Mouse (Mus musculus): Measurements from ENCODE around the gene Gulp1. TPM values are rescaled to one million over a fixed set of nuclear protein-coding genes. Genes with fewer than 3 reads are reported as not detected.
A peak's percentile ranks its signal among the peaks of the same experiment; 100 is the strongest.

Gulp1 gene
- 1 to 10 TPM; 4.3 to 8.9 TPM for total RNA-seq (2021)

- intact Hi-C loops (cut with DNase I), result loop anchor here (2.0 to 10.0 kb wide), 4 partner anchors 36 to 1213 kb away; partner anchors contain the start of gene Col3a1
- DNase-seq (ENCODE audit: low spot score), result peak; percentile 65
Measured at GRCm38 (mm10) chr1:44551461-44552370, at the start of gene Gulp1. TSS of gene Gulp1 (plus strand) at chr1:44551511.

DNA sequence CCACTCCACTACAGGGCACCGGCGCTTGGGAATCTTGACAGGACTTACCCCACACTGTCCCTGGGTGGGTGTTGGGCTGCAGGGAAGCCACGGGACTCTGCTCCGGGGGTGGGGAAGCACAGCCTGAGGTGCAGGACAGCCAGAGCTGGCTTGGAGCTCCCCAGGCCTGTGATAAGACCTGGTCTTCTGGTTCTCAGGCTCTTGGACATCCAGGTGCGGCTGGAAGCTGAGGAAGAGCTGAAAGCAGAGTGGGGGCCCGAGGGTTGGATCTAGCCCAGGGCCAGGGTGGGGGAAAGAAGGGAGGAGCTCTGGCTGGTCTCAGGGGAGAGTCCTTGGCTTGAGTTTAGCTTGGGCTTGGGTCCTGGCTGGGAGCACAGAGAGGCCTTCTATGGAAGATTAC lies 1.1 kb upstream of the Gulp1 start:
- no peak for DNase-seq (ENCODE audit: low spot score)
- intact Hi-C loops (cut with DNase I), result loop anchor here (5.0 to 10.0 kb wide), 3 partner anchors 37 to 1215 kb away; partner anchors contain the start of gene Col3a1

- DNase-seq (ENCODE audit: low spot score), result peak; percentile 61
- intact Hi-C loops (cut with DNase I), result loop anchor here (2.0 to 10.0 kb wide), 4 partner anchors 35 to 1212 kb away; partner anchors contain the start of gene Col3a1
Measured at GRCm38 (mm10) chr1:44552371-44552841, 1.1 kb downstream of the Gulp1 start.

- intact Hi-C loops (cut with DNase I), result loop anchor here (2.0 to 10.0 kb wide), 4 partner anchors 34 to 1211 kb away; partner anchors contain the start of gene Col3a1
- no peak for DNase-seq (ENCODE audit: low spot score)
Measured at GRCm38 (mm10) chr1:44553166-44553898, 2.0 kb downstream of the Gulp1 start.

DNA sequence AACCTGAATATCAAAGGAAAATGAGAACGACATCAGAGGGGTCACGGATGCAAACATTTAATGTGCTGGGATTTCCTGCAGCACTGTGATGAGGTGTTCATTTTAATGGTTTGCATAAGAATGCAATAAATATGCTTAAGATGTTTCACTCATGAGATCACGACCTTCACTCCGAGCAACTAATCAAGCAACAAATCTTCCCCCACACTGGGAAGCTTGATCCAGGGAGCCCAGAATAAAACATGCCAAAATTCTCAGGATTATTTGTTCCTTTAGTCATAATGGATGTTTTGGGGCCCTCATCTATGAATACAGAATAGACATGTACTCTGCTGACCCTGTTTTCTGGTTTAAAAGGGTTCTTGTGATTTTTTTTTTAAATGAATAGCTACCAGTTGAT lies 16.1 kb downstream of the Gulp1 start:
- intact Hi-C loops (cut with DNase I), result no loop called here
- no peak for DNase-seq (ENCODE audit: low spot score)

DNA sequence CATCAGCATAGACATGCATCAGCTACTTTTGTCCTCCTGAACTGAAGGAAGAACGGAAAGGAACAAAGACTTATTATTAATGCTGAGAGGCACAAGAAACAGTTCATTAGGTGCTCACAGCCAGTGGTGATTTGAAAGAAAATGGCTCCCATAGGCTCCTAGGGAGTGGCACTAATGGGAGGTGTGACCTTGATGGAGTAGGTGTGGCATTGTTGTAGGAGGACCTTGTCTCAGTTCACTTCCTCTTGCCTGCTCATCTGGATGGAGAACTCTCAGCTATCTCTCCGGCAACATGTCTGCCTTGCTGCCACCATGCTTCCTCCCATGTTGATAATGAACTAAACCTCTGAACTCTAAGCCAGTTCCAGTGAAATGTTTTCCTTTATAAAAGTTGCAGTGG lies 17.0 kb downstream of the Gulp1 start:
- no peak for DNase-seq (ENCODE audit: low spot score)
- intact Hi-C loops (cut with DNase I), result no loop called here

DNA sequence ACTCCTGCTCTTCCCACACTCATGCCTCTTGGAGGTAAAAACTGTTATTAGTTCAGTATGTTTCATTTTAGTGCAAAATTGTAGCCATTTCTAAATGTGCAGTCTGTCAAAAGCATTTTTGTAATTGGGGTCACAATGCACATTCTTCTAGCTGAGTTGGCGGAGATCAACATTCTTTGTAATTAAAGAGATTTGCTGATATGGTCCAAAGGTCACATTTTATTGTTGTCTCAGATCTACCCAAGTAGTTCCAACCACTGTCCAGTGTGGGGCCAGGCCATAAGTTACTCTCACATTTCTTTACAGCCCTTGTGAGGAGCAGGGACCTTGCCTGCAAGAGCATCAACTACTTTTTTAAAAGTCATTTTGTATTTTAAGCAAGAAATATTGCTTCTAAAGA lies 24.7 kb downstream of the Gulp1 start:
- DNase-seq (ENCODE audit: low spot score), result no peak
- intact Hi-C loops (cut with DNase I), result no loop called here

DNA sequence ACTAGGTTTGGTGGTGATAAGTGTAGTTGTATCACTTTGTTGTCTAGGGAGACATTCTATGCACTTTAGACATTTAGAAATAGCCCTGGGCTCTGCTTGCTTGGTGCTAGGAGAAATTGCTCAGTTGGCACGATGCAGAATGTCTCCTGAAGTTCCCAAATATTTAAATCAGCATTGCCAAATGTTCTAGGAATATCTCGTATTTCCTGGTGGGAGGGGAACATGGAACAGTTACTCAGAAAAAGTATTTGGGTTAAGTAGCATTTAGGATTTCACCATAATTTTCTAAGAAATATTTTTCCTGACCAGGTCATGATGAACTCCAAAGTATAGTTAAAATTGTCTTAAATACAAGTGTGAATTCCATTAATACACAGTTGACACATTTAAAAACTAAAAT lies 25.3 kb downstream of the Gulp1 start:
- DNase-seq (ENCODE audit: low spot score), result no peak
- intact Hi-C loops (cut with DNase I), result no loop called here

GRCm38 (mm10) chr1:44580390-44580789 lies 29.1 kb downstream of the Gulp1 start:
- no peak for DNase-seq (ENCODE audit: low spot score)
- intact Hi-C loops (cut with DNase I), result no loop called here

- no peak for DNase-seq (ENCODE audit: low spot score)
Measured at GRCm38 (mm10) chr1:44584886-44585385, 33.6 kb downstream of the Gulp1 start.

DNA sequence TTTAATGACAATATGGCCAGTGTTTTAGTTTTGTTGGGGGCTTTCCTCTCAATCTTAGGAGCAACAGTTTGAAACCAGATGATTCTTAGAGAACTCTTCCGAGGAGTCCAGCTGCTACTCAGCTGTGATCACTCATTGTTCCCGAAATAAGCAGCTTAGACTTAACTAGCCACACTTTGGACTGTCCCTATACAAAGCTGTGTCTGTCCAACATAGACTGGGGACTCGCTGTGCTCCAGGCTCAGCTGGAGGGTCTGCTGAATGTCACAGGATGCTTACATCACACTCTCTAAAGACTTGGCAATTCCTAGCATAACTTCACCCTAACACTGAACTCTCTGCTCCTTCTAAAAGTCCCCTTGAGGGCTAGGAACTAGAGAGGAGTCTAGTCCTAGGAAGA lies 40.4 kb downstream of the Gulp1 start:
- intact Hi-C loops (cut with DNase I), result no loop called here
- no peak for DNase-seq (ENCODE audit: low spot score)

More at GRCm38 (mm10) chr1:44584886-44585385, 33.6 kb downstream of the Gulp1 start:
- intact Hi-C loops (cut with DNase I), result loop anchor here (5.0 kb wide), 1 partner anchor 33 kb away; the partner anchor contains the start of gene Gulp1

- DNase-seq (ENCODE audit: low spot score), result no peak
- intact Hi-C loops (cut with DNase I), result no loop called here
Measured at GRCm38 (mm10) chr1:44593109-44593508, 41.8 kb downstream of the Gulp1 start.

- no peak for DNase-seq (ENCODE audit: low spot score)
- intact Hi-C loops (cut with DNase I), result no loop called here
Measured at GRCm38 (mm10) chr1:44598312-44598711, 47.0 kb downstream of the Gulp1 start.

GRCm38 (mm10) chr1:44613294-44614041 lies 62.2 kb downstream of the Gulp1 start:
- no peak for DNase-seq (ENCODE audit: low spot score)
- intact Hi-C loops (cut with DNase I), result no loop called here

DNA sequence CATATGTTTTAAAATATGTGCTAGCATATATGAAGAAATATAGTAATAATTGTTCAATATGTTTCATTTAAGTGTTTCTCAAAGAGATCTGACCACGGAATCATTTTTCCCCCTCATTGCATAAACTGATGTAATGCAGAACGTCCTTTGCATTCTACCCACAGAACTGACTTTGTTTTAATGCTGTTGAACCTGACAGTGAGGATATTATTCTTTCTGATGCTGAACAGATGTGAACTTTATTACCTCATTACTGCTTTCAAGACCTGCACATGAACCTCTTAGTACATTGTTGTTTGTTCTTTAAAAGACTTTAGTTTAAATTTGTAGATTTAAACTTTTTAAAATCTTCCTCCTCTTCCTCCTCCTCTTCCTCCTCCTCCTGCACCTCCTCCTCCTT lies 67.4 kb downstream of the Gulp1 start:
- intact Hi-C loops (cut with DNase I), result no loop called here
- DNase-seq (ENCODE audit: low spot score), result no peak

DNA sequence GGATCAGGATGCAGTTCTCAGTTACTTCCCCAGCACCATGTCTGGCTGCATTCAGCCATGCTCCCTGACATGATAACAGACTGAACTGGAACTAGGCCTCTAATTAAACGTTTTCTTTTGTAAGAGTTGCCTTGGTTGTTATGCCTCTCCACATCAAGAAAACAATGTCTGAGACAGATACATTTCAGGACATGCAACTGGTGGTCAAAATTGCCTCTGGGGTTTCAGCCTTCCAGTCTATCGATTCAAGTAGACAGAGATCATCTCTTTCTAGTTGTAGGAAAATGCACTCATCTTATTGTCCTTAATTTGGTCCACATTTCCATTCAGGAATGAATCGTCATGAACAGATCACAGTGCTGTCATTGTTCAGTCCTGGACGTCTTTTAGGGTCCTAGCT lies 83.2 kb downstream of the Gulp1 start:
- intact Hi-C loops (cut with DNase I), result no loop called here
- no peak for DNase-seq (ENCODE audit: low spot score)

DNA sequence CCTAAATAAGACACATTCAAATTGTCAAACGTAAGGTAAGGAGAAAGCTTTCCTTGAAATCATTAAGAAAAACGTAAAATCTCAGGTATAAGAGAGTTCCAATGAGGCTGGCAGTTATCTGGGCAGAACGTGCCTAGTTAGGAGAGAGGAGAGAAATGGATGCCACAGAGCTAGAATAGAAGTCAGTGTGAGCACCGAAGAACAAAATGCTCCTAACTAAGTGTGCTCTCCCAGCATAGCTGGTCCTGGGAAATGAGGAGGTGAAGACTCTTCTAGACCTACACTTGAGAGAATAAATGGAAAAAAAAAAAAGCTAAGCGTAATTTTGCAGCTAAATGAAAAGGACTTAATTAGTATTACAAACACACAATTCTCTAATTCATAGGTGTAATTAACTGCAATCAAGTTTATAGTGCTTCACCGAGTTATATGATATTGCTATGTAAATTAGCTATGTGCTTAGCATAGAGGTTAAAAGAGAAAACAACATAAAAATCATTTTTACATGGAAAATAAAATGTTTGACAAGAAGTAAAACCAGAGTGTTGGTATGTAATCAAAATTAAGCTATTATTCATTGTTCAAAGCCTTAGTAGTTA lies 94.5 kb downstream of the Gulp1 start:
- no peak for DNase-seq (ENCODE audit: low spot score)
- intact Hi-C loops (cut with DNase I), result no loop called here

DNA sequence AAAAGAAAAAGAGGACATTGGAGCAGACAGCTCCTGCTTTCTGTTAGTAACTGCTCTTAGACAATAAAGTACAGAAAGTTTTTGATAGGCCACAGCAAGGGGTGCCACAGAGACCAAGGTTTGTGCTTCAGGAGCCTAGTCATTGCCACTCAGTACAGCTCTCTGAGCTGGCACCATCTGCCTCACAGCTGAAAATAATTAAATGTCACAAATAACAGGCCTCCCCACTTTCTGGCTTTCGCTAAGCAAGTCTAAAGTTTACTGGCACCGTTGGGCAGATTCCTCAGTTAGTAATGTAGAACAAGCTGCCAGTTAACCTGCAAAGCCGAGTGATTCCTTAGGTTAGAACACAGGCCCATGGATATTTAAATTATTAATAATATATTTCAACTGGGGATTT lies 127.7 kb downstream of the Gulp1 start:
- DNase-seq (ENCODE audit: low spot score), result no peak
- intact Hi-C loops (cut with DNase I), result no loop called here

DNA sequence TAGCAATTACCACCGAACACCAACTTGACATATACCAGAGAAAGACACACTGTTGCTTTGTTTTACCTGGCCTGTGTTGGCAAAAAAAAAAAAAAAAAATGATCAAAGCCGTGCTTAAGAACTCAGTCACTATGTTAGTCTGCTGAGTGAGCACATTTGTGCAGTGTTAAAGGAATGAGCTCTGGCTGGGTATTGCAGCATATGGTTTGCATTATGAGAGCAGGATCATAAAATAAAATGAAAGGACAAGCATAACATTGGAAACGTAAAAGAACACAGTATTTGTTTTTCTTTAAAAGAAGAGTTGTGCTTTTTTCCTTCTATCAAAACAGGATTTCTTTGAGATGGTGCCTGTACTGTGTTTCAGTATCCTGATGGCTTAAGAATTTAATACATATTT lies 128.1 kb downstream of the Gulp1 start:
- intact Hi-C loops (cut with DNase I), result no loop called here
- no peak for DNase-seq (ENCODE audit: low spot score)

All from heart, postnatal 25 days (tissue).